Mouse (Mus musculus) embryonic facial prominence, embryonic 15.5 days (tissue): ENCODE measurements around the gene Olfr750. TPM values are rescaled to one million over a fixed set of nuclear protein-coding genes. Genes with fewer than 3 reads are reported as not detected.
A peak's percentile ranks its signal among the peaks of the same experiment; 100 is the strongest.

Experiments
- ATAC-seq: fragments of 200-750 bp; cut with Nextera tagmentation; 2 replicates; pipeline ENCODE4 v1.8.0; 2017; ENCODE audit warnings: low read depth, moderate TSS enrichment; ENCODE audit not compliant: insufficient number of reproducible peaks, low FRiP score, low TSS enrichment
- H3K27ac ChIP-seq: fragments of 300-500 bp; sonication (generic); replicated peaks from 2 replicates; pipeline ENCODE4 v1.5.1; 2015; ENCODE audit warnings: mild to moderate bottlenecking, inconsistent platforms
- H3K27me3 ChIP-seq: fragments of 300-500 bp; sonication (generic); 2 replicates; pipeline ENCODE4 v1.6.1; 2015; ENCODE audit warnings: inconsistent platforms
- H3K36me3 ChIP-seq: fragments of 300-500 bp; sonication (generic); 2 replicates; pipeline ENCODE4 v1.6.1; 2015; ENCODE audit warnings: mild to moderate bottlenecking, inconsistent platforms
- H3K4me1 ChIP-seq: fragments of 300-500 bp; sonication (generic); 2 replicates; pipeline ENCODE4 v1.6.1; 2015; ENCODE audit warnings: inconsistent platforms
- H3K4me2 ChIP-seq: fragments of 300-500 bp; sonication (generic); replicated peaks from 2 replicates; pipeline ENCODE4 v1.6.1; 2015; ENCODE audit warnings: mild to moderate bottlenecking, inconsistent platforms
- H3K4me3 ChIP-seq: fragments of 300-500 bp; sonication (generic); replicated peaks from 2 replicates; pipeline ENCODE4 v1.5.1; 2015; ENCODE audit warnings: mild to moderate bottlenecking, inconsistent platforms
- H3K9ac ChIP-seq: fragments of 300-500 bp; sonication (generic); 2 replicates; pipeline ENCODE4 v1.6.1; 2015; ENCODE audit warnings: inconsistent platforms
- H3K9me3 ChIP-seq: fragments of 300-500 bp; sonication (generic); replicated peaks from 2 replicates; pipeline ENCODE4 v1.6.1; 2016; ENCODE audit warnings: inconsistent platforms
- WGBS: fragments of 180-500 bp; shearing (Covaris S2); methylation state at CpG from one replicate; pipeline ENCODE4 v1.1.7; 2015; 5-methylcytosine and 5-hydroxymethylcytosine counted together
- polyA plus RNA-seq: library from polyadenylated mRNA; unstranded; fragments of >200 nt; fragmentation: Nextera tagmentation; extraction: Ambion mirVana; gene quantifications from 2 replicates; pipeline ENCODE4 v1.2.1, GENCODE M21; 2015

Olfr750 gene
- polyA plus RNA-seq, 1 experiment from 2014 or later = not detected

DNA sequence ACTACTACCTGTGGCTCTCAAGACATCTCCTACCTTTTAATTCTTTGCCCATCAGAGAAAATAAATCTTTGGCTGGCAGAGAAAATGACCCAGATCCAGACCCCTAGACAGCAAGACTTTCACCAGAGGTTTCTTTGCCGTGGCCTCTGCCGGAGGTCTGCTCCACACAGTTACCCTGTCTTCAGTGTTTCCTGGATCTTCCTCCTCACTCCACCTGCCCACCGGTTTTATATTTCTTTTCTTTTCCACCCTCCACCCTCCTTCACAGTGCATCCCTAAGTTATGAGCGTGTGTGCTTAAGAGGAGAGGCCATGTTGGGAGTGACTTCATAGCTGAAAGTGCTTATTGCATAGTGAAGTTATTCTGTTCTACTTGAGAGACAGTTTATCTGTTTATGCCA, 50.8 kb downstream of the Olfr750 start:
- WGBS = 78% methylated on average over 4 of the region's 4 CpGs
- H3K27me3 ChIP-seq = no peaks in the 10 kb centered on the region
- no peak overlapping the region for H3K9ac ChIP-seq
- no peaks in the 10 kb centered on the region for H3K9me3 ChIP-seq
- H3K27ac ChIP-seq = no peak overlapping the region
- no peaks in the 10 kb centered on the region for H3K36me3 ChIP-seq
- no peak for ATAC-seq
- H3K4me2 ChIP-seq = no peak overlapping the region
- no peak overlapping the region for H3K4me3 ChIP-seq
- H3K4me1 ChIP-seq = no peaks in the 10 kb centered on the region

DNA sequence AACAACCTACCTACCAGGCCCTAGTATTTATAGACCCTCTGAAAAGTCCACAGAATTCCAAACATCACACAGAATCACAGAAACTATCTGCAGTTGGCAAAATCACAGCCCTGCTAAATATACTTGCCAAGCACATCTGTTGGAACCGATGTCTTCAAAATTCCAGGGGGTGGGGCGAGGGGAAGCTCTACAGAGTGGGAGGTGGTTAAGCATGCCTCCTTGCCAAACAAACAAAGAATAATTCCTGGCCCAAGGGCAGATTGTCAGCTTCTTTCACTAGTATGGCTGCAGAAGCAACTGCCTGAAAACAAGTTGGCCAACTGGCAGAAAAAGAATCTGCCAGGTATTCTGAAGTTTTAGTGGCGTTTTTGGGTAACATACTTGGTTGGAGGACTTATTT, 57.0 kb downstream of the Olfr750 start:
- H3K4me3 ChIP-seq = no peak overlapping the region
- no peaks in the 10 kb centered on the region for H3K27me3 ChIP-seq
- H3K27ac ChIP-seq = peak overlapping the region; percentile 22; the same call in 1 of the 2 replicates
- H3K4me2 ChIP-seq = no peak overlapping the region
- H3K9me3 ChIP-seq = no peaks in the 10 kb centered on the region
- no peak overlapping the region for H3K9ac ChIP-seq
- H3K4me1 ChIP-seq = no peaks in the 10 kb centered on the region; the same call in 1 of the 2 replicates
- no peaks in the 10 kb centered on the region for H3K36me3 ChIP-seq
- ATAC-seq = peak; percentile 67; the same call in 1 of the 2 replicates
- WGBS = 25% methylated on average over 3 of the region's 3 CpGs

Other genes with a start within 250 kb of the Olfr750 start
- gene Tep1, start 203.9 kb downstream of the Olfr750 start, polyA plus RNA-seq = 5.2 and 7.1 TPM in 2 replicates
- gene Klhl33, start 176.9 kb downstream of the Olfr750 start, polyA plus RNA-seq = 0.24 and 0.45 TPM in 2 replicates
- 155 and 158 TPM in 2 replicates for gene Osgep, start 149.5 kb downstream of the Olfr750 start, polyA plus RNA-seq
- gene Apex1, start 149.5 kb downstream of the Olfr750 start, polyA plus RNA-seq = 187 and 190 TPM in 2 replicates
- gene Pip4p1, start 143.6 kb downstream of the Olfr750 start, polyA plus RNA-seq = 53.8 and 57.4 TPM in 2 replicates
- 55.5 and 56.7 TPM in 2 replicates for gene Pnp, start 143.4 kb downstream of the Olfr750 start, polyA plus RNA-seq
- not detected in 2 replicates for gene Gm49342, start 129.9 kb downstream of the Olfr750 start, polyA plus RNA-seq
- gene Pnp2, start 118.4 kb downstream of the Olfr750 start, polyA plus RNA-seq = 0.25 and 0.85 TPM in 2 replicates
- gene Rnase10, start 66.7 kb downstream of the Olfr750 start, polyA plus RNA-seq = 0.52 and 0.54 TPM in 2 replicates
- not detected in 2 replicates for gene Rnase9, start 32.6 kb downstream of the Olfr750 start, polyA plus RNA-seq
- not detected in 2 replicates for gene Rnase11, start 24.3 kb downstream of the Olfr750 start, polyA plus RNA-seq
- gene Rnase12, start 16.8 kb downstream of the Olfr750 start, polyA plus RNA-seq = 0.43 and 0.56 TPM in 2 replicates
- gene Rnase4, start 16.6 kb upstream of the Olfr750 start, polyA plus RNA-seq = 55.5 and 57.1 TPM in 2 replicates
- 8.2 and 11.0 TPM in 2 replicates for gene Ang, start 16.7 kb upstream of the Olfr750 start, polyA plus RNA-seq
- gene Eddm3b, start 40.0 kb upstream of the Olfr750 start, polyA plus RNA-seq = not detected in 2 replicates
- gene Rnase6, start 49.5 kb upstream of the Olfr750 start, polyA plus RNA-seq = 0.92 and 2.0 TPM in 2 replicates
- gene Rnase1, start 72.3 kb upstream of the Olfr750 start, polyA plus RNA-seq = 2.9 and 3.2 TPM in 2 replicates
- not detected in 2 replicates for gene Rnase2b, start 87.8 kb upstream of the Olfr750 start, polyA plus RNA-seq
- gene Ang2, start 124.7 kb upstream of the Olfr750 start, polyA plus RNA-seq = 0.19 TPM in 1 of 2 replicates, not detected in the other
- not detected in 2 replicates for gene Ear14, start 129.0 kb upstream of the Olfr750 start, polyA plus RNA-seq
- gene Rnase2a, start 181.7 kb upstream of the Olfr750 start, polyA plus RNA-seq = not detected in 2 replicates